Mouse (Mus musculus) mature B cell (primary cell): ENCODE results near the gene Atxn7l3b.
"Not testable (repeated sequence)": the region's sequence is repeated elsewhere in the genome, so short reads cannot be mapped to it uniquely, and the experiment has no call there.

ENCODE experiments used
- in situ Hi-C: fragments of 300-500 bp; cut with MboI; formaldehyde crosslinking; loops from 2 replicates; pipeline ENCODE4 v1.14.3; 2019

The Atxn7l3b gene

DNA sequence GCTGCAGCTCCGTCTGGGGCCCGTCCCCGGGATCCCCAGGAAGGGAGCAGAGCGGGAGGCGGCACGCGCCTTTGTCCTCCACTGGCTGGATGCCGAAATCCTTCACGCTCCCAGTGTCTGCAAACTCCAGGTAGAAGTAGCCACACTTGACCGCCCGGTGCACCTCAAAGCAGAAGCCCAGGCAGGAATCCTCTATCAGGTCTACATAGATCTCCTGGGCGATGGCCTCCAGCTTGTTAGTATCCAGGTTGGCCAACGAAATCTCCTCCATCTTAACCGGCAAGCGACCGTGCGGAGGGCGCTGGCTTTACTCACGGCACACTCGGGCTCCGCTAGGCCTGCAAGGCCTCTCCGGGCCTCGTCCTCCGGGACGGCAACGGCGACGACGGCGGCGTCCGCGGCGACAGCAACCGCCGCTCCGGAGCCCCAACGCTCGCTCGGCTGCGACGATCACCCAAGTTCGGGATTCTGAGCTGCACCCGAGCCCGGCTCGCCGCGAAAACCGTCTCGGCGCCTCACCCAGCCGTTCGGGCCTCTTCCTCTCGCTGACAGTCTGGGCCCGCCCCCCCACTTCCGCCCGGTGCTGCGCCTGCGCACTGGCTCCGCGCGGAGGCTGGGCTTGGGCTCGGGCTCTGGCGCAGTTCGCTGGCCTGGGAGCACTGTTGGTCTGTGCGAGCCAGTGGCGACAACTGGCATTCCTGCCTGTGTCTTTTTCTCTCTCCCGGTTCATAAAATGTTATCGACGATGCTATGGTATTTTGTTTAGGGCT, at the start of gene Atxn7l3b:
Gene Atxn7l3b (minus strand): TSS at position 550 of the 770 bp plus-strand sequence.
- in situ Hi-C loops: no loop called here

DNA sequence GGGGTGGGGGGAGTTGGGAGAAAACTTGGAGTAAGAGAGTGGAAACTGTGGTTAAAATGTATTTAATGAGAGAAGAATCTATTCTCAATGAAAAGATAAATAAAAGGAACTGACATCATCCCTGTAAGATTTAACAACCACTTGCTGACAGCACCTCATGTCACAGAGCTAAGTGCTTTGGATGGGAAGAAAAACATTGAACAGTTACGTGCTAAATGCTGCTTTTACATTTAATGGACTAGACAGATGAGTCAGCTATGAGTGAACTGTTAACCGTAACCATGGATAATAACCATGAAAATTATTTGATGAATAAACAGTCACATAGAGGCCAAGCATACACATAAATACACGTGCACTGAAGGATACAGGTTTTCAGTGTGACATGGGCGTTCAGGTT, 48.8 kb upstream of the Atxn7l3b start:
- in situ Hi-C loops: no loop called here

DNA sequence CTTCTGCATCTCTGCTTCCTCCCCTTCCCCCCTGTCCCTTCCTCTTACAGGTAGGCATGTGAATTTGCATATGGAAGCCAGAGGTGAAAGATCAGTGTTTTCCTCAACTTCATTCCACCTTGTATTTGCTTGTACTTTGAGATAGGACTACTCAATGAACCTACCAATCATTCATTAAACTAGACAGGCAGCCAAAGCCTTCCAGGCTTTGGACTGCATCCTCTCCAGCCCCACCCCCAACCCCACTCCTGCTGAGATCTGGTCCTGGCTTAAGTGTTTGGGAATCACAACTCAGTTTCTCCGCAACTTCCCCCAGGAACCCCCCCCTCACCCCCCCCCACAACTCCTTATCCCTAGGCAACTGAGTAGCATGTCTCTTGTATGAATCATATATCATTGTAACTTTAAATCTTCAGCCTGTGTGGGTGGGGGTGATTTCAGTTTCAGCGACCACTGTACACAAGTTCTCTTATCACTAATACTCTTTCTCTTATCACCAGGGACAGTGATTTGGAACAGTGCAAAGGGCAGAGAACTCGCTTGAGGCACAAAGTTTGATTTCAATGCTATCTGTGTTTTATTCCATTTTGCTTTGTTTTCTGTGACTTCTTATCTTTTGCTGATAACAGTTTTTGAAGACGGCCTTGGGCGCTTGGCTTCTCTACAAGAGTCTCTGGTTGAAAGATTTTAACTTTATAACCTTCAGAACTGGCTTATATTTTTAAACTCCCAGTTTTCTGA, 44.7 kb upstream of the Atxn7l3b start:
- in situ Hi-C loops: no loop called here

DNA sequence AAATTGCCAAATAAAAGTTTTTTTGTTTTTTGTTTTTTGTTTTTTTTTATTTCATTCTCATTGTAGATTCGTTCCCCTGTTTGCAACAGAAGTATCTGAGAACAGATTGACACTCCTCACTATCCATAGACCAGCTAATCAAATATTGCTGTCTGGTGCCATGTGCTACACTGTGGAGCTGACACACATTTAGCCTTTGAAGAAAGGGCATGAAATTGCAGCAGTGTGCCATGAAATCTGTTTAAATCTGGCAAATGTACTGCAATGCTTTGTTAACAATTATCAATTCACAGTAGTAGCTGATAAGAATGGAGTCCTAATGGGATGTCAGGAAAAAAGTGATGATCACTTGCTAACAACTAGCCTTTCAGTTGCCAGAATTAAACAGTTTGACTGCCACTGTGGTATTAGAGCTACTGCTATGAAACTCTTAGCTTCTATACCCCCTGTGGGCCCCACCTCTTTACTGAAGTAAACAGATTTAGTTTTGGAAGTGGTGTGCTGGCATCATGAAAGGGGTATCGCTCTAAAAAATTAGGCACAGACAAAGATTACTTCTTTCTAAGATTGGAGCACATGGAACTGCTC, 41.3 kb upstream of the Atxn7l3b start:
- in situ Hi-C loops: no loop called here

DNA sequence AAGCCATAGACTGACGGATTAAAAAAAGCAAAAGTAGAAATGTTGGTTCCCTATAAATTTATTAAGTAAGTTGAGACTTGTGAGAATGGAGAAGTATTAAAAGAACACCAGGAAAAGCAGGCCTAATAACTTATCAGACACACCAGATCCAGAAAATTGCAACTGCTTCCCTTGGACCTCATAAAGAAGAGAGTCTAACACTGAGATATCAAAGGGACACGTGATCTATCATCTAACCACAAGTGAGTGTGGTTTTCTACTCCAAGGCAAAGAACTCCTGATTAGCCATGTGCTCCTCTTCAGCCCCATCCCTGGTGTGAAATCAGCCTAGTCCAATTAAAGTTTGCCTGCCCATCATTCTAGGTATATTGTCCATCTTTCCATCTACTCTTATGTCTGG, 38.8 kb upstream of the Atxn7l3b start:
- in situ Hi-C loops: no loop called here

DNA sequence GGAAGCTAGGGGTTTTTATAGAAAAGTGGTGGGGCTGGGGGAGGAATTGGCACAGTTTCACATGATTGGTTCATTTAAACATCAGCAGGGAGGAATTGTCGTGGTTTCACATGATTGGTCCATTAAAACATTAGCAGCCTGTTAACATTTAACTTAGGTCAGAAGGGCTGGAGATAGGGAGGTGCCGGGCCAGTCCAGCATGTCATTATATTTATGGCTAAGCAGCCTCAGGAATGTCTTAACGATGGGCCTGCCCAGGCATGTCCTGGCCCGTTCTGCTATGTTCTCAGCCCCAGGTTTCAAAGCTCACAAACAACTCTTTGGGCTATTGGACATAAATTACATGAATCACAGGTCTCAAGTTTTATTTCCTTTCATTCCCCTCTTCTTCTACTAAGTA, 33.4 kb upstream of the Atxn7l3b start:
- in situ Hi-C loops: not testable (repeated sequence)

DNA sequence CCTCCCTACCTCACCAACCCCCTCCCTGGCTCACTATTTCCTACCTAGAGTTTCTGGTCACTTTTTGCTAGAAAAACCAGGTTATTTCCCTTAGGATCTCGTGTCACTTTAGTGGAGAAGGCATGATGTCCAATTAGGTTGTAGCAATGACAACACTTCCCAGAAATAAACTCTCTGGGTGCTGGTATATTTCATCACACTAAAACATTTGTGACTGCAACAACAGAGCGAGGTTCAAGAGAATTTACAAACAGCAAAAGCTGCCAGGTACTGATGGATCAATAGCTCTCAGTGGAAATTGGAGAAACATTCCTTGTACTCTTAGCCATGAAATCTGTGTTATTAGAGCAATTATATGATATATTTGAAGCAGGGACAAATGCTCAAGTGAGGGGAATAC, 25.3 kb upstream of the Atxn7l3b start:
- in situ Hi-C loops: no loop called here

DNA sequence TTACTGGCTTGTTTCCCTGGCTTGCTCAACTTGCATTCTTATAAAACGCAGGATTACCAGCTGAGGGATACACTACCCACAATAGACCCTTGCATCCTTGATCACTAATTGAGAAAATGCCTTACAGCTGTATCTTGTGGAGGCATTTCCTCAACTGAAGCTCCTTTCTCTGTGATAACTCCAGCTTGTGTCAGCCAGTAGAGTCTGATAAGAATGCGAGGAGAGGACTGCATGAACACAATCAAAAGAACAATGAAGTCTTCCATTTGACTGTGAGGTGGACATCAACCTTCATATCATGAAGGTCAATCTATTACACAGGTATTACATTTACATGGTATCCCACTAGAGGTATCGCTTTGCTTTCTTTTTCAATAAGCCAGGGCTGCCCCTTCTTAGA, 19.7 kb upstream of the Atxn7l3b start:
- in situ Hi-C loops: no loop called here

DNA sequence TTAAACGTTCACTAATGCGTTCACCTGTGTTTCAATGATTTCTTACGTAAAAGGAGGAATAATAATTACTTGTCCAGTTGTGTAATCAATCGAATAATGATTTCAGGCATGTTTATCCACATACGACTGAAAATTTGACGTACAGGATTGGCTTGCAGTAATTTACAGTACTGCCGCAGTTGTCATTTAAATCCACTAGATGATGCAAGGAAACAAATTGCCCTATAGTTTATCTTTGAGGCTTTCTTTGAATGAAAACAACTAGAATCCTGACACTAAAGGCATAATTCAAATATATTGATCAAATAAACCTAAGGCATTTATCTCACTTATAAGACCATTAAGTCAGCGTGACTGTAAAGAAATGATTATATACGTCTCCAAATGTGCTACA, 418 bp upstream of the Atxn7l3b start:
- in situ Hi-C loops: no loop called here

DNA sequence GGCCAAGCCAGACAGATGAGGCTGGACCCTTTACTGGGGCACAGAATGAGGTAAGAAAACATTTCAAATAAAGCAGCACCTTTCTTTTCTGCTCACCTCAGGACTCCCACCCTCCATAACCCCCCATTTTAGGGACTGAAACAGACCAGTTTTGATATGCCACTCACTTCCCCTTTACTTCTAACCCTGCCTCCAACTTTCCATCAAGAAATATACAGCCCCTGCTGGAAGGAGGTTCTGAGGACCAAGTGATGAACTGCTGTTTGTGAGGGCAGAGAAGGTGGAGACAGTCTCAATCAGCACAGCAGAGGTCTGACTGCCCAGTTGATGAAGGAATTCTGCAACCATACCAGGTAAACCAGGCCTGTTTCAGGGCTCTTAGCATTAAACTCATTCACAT, 1.8 kb downstream of the Atxn7l3b start:
- in situ Hi-C loops: no loop called here

DNA sequence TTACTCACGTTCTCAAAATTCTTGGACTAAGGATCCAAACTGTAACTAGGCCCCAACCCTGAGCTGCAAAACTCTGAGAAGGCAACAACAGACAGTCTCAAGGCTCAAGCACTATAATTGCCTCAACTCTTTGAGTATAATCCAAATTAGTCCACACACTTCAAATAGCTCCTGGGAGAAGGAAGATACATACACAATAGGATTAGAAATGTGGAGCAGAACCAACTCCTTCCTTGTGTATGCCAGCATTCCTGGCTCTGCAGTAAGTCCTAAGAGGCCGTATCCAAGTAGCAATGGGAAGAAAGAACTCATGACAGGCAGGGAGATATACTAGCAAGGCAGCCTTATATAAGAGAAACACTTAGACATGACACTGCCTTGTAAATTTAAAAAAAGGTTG, 2.5 kb downstream of the Atxn7l3b start:
- in situ Hi-C loops: no loop called here

DNA sequence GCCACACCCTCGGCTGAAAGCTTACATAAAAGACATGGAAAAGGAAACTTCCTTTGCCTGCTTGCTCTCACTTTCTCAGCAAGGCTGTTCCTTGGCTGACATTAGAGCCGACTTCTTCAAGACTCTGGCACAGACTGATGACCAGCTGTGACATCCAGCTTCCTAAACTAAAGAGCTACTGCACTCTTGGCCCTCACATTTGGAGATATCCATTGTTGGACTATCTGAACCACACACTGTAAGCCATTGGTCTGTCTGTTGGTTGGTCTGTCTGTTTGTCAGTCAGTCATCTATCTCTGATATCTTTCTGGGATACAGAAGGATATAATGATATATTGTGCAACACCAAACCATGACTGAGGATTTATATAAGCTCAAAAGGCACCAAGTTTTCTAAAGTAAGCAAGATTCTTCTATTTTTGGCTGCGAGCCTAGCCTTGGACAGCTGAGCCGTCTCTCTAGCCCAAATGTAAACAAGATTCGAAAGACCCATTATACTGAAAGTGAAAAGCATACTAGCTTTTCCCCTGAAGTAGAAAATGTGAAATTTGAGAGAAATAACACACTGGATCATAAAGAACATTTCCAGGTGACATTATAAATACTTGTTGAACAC, 12.1 kb downstream of the Atxn7l3b start:
- in situ Hi-C loops: no loop called here

DNA sequence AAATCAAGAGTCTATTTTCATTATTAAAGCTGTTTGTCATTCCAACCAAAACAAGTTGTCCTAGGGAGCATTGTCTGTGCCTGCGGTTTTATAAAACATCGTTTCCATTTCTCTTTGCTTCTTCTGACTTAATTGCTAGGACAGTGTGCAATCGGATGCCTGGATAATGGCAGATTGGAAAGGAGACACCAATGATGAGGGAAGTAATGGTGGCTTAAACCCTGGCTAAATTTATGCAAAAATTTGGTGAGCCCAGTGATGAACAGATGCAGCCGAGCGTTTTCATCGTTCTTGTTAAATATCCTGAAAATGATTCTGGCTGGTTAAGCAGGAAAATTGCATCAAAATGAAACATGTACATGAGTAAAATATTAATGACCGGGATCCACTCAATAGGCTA, 28.6 kb downstream of the Atxn7l3b start:
- in situ Hi-C loops: no loop called here

DNA sequence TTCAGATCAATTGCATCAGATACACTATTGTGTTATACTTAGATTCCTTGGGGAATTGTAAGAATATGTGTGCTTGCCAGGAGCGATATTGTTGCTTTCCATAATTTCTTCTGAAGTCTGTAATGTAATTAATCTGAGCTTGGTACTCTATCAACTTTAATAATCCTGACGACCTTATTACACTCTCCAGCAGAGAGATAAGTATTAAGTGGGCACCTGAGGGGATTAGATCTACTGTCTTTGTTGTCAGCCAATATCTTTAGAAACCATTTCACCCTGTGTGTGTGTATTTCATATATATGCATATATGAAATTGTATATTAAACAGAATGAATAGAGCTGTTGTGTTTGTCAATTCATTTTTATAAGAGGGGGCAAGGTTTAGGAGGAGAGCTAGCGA, 29.0 kb downstream of the Atxn7l3b start:
- in situ Hi-C loops: no loop called here

DNA sequence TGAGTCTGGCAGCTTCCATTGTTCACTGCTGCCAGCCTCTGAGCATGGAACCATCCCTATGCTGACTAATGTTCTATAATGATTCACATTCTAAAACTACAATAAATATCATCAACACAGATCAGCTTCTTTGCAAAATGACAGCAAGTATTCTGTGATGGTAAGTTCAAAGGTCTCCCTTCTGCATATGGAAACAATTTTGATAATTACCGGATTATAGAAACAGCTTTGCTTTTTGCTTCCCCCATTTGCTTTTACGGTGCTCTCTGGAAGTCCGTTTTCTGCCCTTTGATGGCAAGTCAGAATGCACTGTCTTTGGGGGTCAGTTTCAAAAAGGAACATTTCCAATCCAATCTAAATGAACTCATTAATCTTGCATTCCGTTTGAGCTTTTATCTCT, 32.2 kb downstream of the Atxn7l3b start:
- in situ Hi-C loops: no loop called here

DNA sequence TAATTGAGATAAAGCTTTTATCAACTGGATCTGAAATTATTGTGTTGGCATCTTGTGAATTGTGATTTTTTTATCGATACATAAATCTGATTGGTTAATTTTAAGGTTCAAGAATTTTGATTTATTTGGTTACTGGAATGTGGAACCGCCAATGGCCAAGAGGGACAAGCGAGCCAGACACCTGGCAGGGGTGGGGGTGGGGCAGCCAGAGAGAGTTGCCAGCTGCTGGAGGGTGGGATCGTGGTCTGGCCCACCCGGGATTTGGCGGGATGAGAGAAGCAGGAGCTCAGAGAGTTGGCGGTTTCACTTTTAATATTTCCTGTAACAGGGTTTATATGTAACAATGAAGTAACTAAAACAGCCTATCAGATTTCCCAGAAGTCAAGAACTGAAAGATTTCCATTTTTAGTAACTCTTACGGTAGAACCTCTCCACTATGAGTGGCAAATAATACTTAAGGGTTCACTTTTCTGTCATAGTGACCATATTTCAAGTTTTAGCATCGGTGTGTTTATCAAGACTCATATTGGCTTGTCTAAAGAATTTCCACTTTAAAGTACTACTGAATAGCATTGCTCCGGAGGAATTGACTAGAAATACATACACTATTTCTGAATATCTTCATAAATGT, 35.1 kb downstream of the Atxn7l3b start:
- in situ Hi-C loops: no loop called here

DNA sequence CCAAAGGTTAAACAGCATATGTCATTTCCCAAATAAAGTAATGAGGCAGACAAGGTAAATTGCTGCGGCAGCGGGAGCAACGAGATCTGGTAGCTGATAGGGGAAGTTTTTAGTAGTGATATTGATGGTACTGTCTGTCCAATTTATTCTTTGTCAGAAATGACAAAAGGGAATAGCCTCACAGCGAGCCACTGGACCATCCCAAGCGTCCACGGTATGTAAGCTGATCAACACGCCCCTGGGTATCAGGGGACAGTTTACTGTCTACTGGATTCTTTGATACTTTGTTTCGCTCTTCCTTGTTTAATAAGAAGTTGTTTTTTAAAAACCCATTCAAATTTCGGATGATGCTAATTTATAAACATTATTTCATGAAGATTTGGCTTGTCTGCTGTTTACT, 44.7 kb downstream of the Atxn7l3b start:
- in situ Hi-C loops: no loop called here

DNA sequence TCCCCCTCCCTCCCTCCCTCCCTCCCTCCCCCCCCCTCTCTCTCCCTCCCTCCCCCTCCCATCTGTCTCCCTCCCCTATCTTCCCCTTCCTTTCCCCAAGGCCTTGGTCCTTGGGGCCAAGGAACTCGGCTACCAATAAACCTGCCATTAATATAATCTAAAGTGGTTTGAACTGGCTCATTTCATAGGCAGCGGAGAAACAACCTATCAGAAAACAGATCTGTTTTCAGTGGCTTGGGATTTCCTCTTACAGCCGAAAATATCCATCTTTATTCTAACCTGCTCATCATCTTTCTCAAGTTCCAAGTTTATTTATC, 45.2 kb downstream of the Atxn7l3b start:
- in situ Hi-C loops: no loop called here

DNA sequence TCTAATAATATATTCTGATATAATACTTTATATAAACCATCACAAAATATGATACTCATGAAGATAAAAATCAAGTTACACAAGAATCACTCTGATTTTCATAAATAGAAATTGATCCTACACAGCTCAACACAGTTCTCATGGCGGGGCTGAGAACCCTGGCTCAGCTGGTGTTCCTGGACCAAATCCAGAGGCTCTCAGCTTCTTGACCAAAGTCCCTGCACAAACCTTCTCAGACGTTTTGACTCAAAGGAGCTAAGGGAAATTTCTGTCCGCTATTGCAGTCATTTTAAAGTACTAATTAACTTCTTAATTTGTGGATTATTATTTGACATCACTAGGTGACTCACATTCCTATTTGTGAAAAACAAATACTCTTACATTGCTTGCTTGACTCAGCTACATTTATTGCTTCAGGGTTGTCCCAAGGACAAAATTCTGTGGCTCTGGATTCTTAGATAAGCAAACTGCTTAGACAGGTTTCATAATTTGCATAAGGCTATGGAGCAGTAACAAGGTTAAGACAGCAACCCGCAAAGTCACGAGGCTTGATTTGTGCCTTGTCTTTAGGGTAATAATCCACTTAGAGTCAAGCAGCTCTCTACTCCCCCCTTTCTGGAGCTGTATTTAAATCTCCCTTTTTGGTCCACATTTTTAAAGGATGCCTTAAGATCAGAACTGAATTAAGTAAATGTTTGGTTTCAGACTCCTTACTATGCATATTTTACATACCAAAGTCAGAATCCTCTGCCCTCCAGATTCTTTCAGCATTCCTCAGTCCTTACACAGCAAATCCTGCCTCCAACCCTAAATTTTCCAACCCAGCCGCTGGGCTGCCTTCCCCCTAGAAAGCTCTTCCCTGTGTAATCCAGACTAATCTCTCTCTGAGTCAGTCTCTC, 45.8 kb downstream of the Atxn7l3b start:
- in situ Hi-C loops: no loop called here

DNA sequence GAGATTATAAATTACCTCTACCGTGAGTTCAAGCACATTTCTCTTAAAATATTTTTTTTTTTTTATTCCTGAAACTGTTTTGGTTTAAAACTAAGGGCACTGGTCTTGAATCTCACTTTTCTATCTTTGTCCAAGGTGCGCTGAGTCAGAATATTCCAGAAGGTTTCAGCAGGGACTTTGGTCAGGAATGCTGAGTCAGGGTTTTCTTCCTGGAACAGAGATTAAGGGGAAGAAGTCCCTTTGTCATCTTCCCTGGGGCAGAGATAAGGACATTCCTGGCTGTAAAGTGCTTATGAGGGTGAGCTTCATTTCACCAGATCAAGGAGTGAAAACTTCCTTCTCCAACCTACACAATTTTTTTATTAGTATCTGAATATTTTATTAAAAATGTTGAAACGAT, 46.7 kb downstream of the Atxn7l3b start:
- in situ Hi-C loops: no loop called here

DNA sequence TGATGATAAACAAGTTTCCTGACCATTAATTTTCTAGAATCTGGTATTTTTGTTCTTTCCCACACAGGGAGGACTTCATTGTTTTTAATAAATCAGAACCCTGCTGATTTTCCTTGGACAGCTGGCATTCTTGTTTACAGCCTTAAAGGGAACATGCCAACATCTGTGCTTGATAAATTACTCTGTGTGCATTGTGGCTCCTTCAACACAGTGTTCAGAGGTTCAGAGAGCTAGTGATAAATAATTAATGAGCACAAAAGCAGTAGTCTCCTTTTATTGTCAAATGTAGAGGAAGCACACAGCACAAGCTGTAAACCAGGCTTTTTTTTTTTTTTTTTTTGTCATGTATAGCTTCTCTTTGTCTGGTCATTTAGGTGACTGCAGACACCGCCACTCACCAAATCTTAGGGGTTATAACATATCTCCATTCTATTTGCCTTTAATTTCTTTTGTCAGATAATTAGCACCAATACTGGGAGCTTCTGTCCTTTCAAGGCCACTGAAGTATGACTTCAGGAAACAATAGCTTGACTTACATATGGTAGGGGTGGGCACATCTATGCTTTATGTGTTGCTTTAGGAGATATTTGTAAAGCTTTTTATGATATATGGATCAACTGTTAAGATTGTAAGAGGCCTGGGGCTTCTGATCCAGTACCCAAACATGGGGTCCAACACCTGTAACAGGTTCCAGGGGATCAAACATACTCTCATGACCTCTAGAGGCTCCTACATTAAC, 52.0 kb downstream of the Atxn7l3b start:
- in situ Hi-C loops: no loop called here
